In genomic region chr7:145093417-145094133, GRCm38 (mm10) we compare ENCODE assay signal across 16 mouse cellular contexts.
A peak's percentile ranks its signal among the peaks of the same experiment; 100 is the strongest.
DNase-seq lines count a peak whose midpoint lies in the region; ATAC-seq and TF ChIP-seq lines count a peak whose summit lies in the region.
"Had no signal": no experiment of that assay in that cellular context is flagged by ENCODE, and none has a peak within 500 bp of the region (broad histone marks: within the 10 kb centered on the region; RNA-seq: fewer than 3 reads in every experiment).

No protein-coding gene starts in this region.

- H3K4me2 ChIP-seq in forebrain, embryonic 16.5 days (ENCODE audit: low read length) = no peak overlapping the region
- H3K4me2 ChIP-seq in forebrain, embryonic 11.5 days (ENCODE audit: low read depth, low read length, severe bottlenecking) = no peak overlapping the region
- no peak overlapping the region for H3K4me2 ChIP-seq in hindbrain, postnatal 0 days (ENCODE audit: low read depth, low read length)
- H3K4me2 ChIP-seq: neural tube, embryonic 12.5 days had no signal

- no peaks in the 10 kb centered on the region for H3K36me3 ChIP-seq in forebrain, embryonic 16.5 days (ENCODE audit: control insufficient read depth, insufficient read depth)
- no peaks in the 10 kb centered on the region for H3K36me3 ChIP-seq in forebrain, embryonic 11.5 days (ENCODE audit: control insufficient read depth, insufficient read depth, low read length)
- H3K36me3 ChIP-seq in hindbrain, postnatal 0 days (ENCODE audit: insufficient read depth, low read length) = no peaks in the 10 kb centered on the region
- H3K36me3 ChIP-seq: heart, embryonic 10.5 days; neural tube, embryonic 12.5 days had no signal

- intact Hi-C loops in left cerebral cortex, postnatal 10 days (cut with DNase I) = no loop called here

- H3K4me3 ChIP-seq in forebrain, embryonic 16.5 days (replicated peaks; ENCODE audit: low read length) = no peak overlapping the region
- H3K4me3 ChIP-seq in forebrain, embryonic 11.5 days (ENCODE audit: low read depth, low read length) = no peak overlapping the region
- no peak overlapping the region for H3K4me3 ChIP-seq in hindbrain, postnatal 0 days (ENCODE audit: low read length)
- H3K4me3 ChIP-seq: erythroblast, embryonic 14.5 days; heart, embryonic 10.5 days; neural tube, embryonic 12.5 days had no signal

- no peak overlapping the region for H3K27ac ChIP-seq in forebrain, embryonic 16.5 days (ENCODE audit: low read length)
- H3K27ac ChIP-seq in forebrain, embryonic 11.5 days (ENCODE audit: low read depth, low read length) = no peak overlapping the region
- no peak overlapping the region for H3K27ac ChIP-seq in hindbrain, postnatal 0 days
- H3K27ac ChIP-seq: heart, embryonic 10.5 days; neural tube, embryonic 12.5 days had no signal

- H3K9ac ChIP-seq in forebrain, embryonic 16.5 days (replicated peaks; ENCODE audit: low read depth, low read length) = no peak overlapping the region
- no peak overlapping the region for H3K9ac ChIP-seq in forebrain, embryonic 11.5 days (ENCODE audit: low read length)
- H3K9ac ChIP-seq in hindbrain, postnatal 0 days (replicated peaks; ENCODE audit: low read length) = no peak overlapping the region
- H3K9ac ChIP-seq: neural tube, embryonic 12.5 days had no signal

- no peaks in the 10 kb centered on the region for H3K9me3 ChIP-seq in forebrain, embryonic 16.5 days (ENCODE audit: control insufficient read depth, low read length)
- H3K9me3 ChIP-seq in forebrain, embryonic 11.5 days (ENCODE audit: control insufficient read depth, low read length) = no peaks in the 10 kb centered on the region
- no peaks in the 10 kb centered on the region for H3K9me3 ChIP-seq in hindbrain, postnatal 0 days (ENCODE audit: low read length)
- H3K9me3 ChIP-seq: heart, embryonic 10.5 days; neural tube, embryonic 12.5 days had no signal

- DNase-seq in forebrain, embryonic 11.5 days (ENCODE audit: low spot score) = no peak
- peak; percentile 42 to 55 for DNase-seq in left cerebral cortex, postnatal 10 days (ENCODE audit: extremely low spot score in 1 of 2, low spot score in 2 of 2)
- DNase-seq in left cerebral cortex, adult 18-20 months (ENCODE audit: low spot score in 2 of 2) = no peak
- peak; percentile 39 for DNase-seq in right cerebral cortex, postnatal 4 days
- DNase-seq in right cerebral cortex, postnatal 14 days = no peak
- DNase-seq in hindbrain, postnatal 0 days (ENCODE audit: low spot score) = peak; percentile 70
- no peak for DNase-seq in spleen, postnatal 4 days (ENCODE audit: low spot score in 2 of 2)
- DNase-seq: cerebellum, adult 18-20 months; kidney, adult 18-20 months; thymus, adult 2 months had no signal

- no peak for TF ChIP-seq CTCF in hindbrain, postnatal 0 days (IDR thresholded peaks at IDR 0.05; ENCODE audit: low read depth)

- H3K4me1 ChIP-seq in forebrain, embryonic 16.5 days (replicated peaks; ENCODE audit: control insufficient read depth, insufficient read depth, low read length) = peaks cover 5% of the 10 kb centered on the region
- H3K4me1 ChIP-seq in forebrain, embryonic 11.5 days (replicated peaks; ENCODE audit: control insufficient read depth, insufficient read depth, low read length) = no peaks in the 10 kb centered on the region
- H3K4me1 ChIP-seq in hindbrain, postnatal 0 days (ENCODE audit: insufficient read depth, low read length) = 0 out of 2 replicates have a peak, but pooled peaks cover 11% of the 10 kb centered on the region
- H3K4me1 ChIP-seq: neural tube, embryonic 12.5 days had no signal

- ATAC-seq in forebrain, embryonic 16.5 days = peak; percentile 50; the same call in 1 of the 2 replicates
- ATAC-seq in forebrain, embryonic 11.5 days (replicated peaks; ENCODE audit: low FRiP score) = no peak
- ATAC-seq in hindbrain, postnatal 0 days = peak; percentile 88
- ATAC-seq: activated CD4-positive, CD25-positive, alpha-beta regulatory T cell, adult 4 months; lung, postnatal 0 days had no signal

- H3K27me3 ChIP-seq in forebrain, embryonic 16.5 days (replicated peaks; ENCODE audit: control insufficient read depth, insufficient read depth, low read length) = no peaks in the 10 kb centered on the region
- no peaks in the 10 kb centered on the region for H3K27me3 ChIP-seq in forebrain, embryonic 11.5 days (ENCODE audit: control insufficient read depth, insufficient read depth, low read length)
- H3K27me3 ChIP-seq in hindbrain, postnatal 0 days (ENCODE audit: insufficient read depth, low read length) = no peaks in the 10 kb centered on the region
- H3K27me3 ChIP-seq: neural tube, embryonic 12.5 days had no signal

- WGBS in forebrain, embryonic 16.5 days = 64% methylated on average over 3 of the region's 3 CpGs
- WGBS in forebrain, embryonic 11.5 days = 76% methylated on average over 3 of the region's 3 CpGs
- 55% methylated on average over 3 of the region's 3 CpGs for WGBS in hindbrain, postnatal 0 days

Comparison
In these comparisons a context has a peak if more than half of its experiments do, and no peak if none do; other contexts are left out.
1. DNase-seq: peak in left cerebral cortex, postnatal 10 days (2 of 2), right cerebral cortex, postnatal 4 days (single experiment) and hindbrain, postnatal 0 days (single experiment); none in forebrain, embryonic 11.5 days (single experiment), left cerebral cortex, adult 18-20 months (0 of 2), right cerebral cortex, postnatal 14 days (single experiment) and spleen, postnatal 4 days (0 of 2).